Mouse (Mus musculus) embryonic facial prominence, embryonic 15.5 days (tissue): ENCODE data around the gene Fubp1. TPM values are rescaled to one million over a fixed set of nuclear protein-coding genes. Genes with fewer than 3 reads are reported as not detected.

ENCODE experiments used
- ATAC-seq: fragments of 200-750 bp; cut with Nextera tagmentation; 2 replicates; pipeline ENCODE4 v1.8.0; 2017; ENCODE audit warnings: low read depth, moderate TSS enrichment; ENCODE audit not compliant: insufficient number of reproducible peaks, low FRiP score, low TSS enrichment
- H3K27ac ChIP-seq: fragments of 300-500 bp; sonication (generic); replicated peaks from 2 replicates; pipeline ENCODE4 v1.5.1; 2015; ENCODE audit warnings: mild to moderate bottlenecking, inconsistent platforms
- H3K27me3 ChIP-seq: fragments of 300-500 bp; sonication (generic); 2 replicates; pipeline ENCODE4 v1.6.1; 2015; ENCODE audit warnings: inconsistent platforms
- H3K36me3 ChIP-seq: fragments of 300-500 bp; sonication (generic); 2 replicates; pipeline ENCODE4 v1.6.1; 2015; ENCODE audit warnings: mild to moderate bottlenecking, inconsistent platforms
- H3K4me1 ChIP-seq: fragments of 300-500 bp; sonication (generic); 2 replicates; pipeline ENCODE4 v1.6.1; 2015; ENCODE audit warnings: inconsistent platforms
- H3K4me2 ChIP-seq: fragments of 300-500 bp; sonication (generic); replicated peaks from 2 replicates; pipeline ENCODE4 v1.6.1; 2015; ENCODE audit warnings: mild to moderate bottlenecking, inconsistent platforms
- H3K4me3 ChIP-seq: fragments of 300-500 bp; sonication (generic); replicated peaks from 2 replicates; pipeline ENCODE4 v1.5.1; 2015; ENCODE audit warnings: mild to moderate bottlenecking, inconsistent platforms
- H3K9ac ChIP-seq: fragments of 300-500 bp; sonication (generic); 2 replicates; pipeline ENCODE4 v1.6.1; 2015; ENCODE audit warnings: inconsistent platforms
- H3K9me3 ChIP-seq: fragments of 300-500 bp; sonication (generic); replicated peaks from 2 replicates; pipeline ENCODE4 v1.6.1; 2016; ENCODE audit warnings: inconsistent platforms
- WGBS: fragments of 180-500 bp; shearing (Covaris S2); methylation state at CpG from one replicate; pipeline ENCODE4 v1.1.7; 2015; 5-methylcytosine and 5-hydroxymethylcytosine counted together
- polyA plus RNA-seq: library from polyadenylated mRNA; unstranded; fragments of >200 nt; fragmentation: Nextera tagmentation; extraction: Ambion mirVana; gene quantifications from 2 replicates; pipeline ENCODE4 v1.2.1, GENCODE M21; 2015

Gene Fubp1
- polyA plus RNA-seq, 1 experiment from 2014 or later, result 211 TPM

DNA sequence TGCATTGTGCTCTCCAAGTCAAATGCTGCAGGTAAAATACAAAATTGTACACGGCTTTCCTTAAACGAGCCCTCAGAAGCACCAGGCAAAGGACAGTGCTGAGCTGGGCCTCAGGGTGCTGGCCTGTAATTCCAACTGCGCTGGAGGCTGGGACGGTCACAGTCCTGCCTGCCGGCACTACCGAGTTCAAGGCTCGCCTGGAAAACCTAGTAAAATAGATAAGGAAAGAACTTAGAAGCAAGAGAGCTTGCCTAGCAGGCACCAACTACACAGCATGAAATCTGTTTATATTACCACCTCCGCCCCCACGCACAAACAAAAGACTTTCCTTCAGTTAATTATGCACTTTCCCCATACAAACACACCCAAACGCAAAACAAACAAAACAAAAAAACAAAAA lies 54.2 kb downstream of the Fubp1 start:
- H3K9ac ChIP-seq, result no peak overlapping the region
- 56% methylated on average over 10 of the region's 10 CpGs for WGBS
- ATAC-seq, result no peak
- no peaks in the 10 kb centered on the region for H3K36me3 ChIP-seq
- H3K27ac ChIP-seq, result no peak overlapping the region
- H3K4me3 ChIP-seq, result 0 out of 2 replicates have a peak overlapping the region, but pooled peaks have one; percentile 56
- H3K9me3 ChIP-seq, result no peaks in the 10 kb centered on the region
- peaks cover 20% of the 10 kb centered on the region for H3K27me3 ChIP-seq
- 0 out of 2 replicates have a peak overlapping the region, but pooled peaks have one; percentile 89 for H3K4me2 ChIP-seq
- peaks cover 15% of the 10 kb centered on the region for H3K4me1 ChIP-seq

DNA sequence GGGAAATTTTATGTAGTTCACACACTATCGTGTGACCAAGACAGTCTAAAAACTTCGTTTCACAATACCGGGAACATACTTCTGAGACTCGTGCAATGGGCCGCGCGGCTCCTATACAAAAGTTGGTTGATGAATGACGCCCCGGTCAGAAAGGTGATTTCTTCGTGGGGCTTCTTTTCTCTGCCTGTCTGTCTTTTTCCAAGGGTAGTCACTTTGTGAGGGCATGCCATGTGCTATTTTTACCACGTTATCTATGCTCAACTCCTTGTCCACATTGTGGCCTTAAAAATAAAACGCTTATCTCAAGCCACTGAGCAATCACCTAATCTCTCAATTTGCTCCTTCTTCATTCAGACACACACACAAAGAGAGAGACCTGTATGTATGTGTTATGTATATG lies 54.6 kb downstream of the Fubp1 start:
- H3K4me3 ChIP-seq, result peak overlapping the region; percentile 56
- no peaks in the 10 kb centered on the region for H3K9me3 ChIP-seq
- no peak overlapping the region; the same call in 1 of the 2 replicates for H3K9ac ChIP-seq
- H3K4me2 ChIP-seq, result peak overlapping the region; percentile 89
- no peak overlapping the region for H3K27ac ChIP-seq
- WGBS, result 61% methylated on average over 12 of the region's 12 CpGs
- no peaks in the 10 kb centered on the region for H3K36me3 ChIP-seq
- ATAC-seq, result no peak
- H3K4me1 ChIP-seq, result peaks cover 15% of the 10 kb centered on the region
- peaks cover 20% of the 10 kb centered on the region for H3K27me3 ChIP-seq

DNA sequence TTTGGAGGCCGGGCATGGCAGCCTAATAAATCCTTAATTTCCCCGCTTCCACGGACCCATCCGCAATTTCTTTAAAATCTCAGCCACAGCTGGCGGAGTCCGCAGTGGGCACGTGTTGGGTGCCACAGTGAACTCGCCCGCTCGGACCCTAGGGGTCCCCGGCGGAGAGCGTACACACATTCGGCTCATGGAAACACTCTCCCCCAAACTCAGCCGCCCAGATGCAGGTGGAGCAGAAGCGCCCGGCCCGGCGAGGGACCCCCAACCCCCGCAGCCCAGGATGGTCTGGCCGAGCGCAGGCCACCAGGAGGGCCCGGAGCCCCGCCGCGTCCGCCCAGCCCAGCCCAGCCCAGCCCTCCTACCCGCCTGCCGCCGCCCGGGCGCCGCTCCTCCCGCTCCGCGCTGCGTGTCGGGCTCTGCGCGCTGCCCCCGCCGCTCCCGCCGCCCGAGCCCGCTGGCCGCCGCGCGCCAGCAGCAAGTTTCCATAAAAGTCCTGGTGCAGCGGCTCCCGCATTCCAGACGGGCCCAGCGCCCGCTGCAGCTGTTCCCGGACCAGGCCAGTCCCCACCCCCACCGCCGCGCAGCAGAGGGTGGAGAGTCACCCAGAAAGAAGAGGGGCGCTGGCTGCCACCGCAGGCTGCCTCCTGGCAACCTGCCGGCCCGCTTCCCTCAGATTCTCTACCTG lies 55.3 kb downstream of the Fubp1 start:
- peak overlapping the region; percentile 89 for H3K4me2 ChIP-seq
- peak overlapping the region; percentile 56 for H3K4me3 ChIP-seq
- peak; percentile 86 for ATAC-seq
- H3K36me3 ChIP-seq, result no peaks in the 10 kb centered on the region
- peaks cover 15% of the 10 kb centered on the region for H3K4me1 ChIP-seq
- peak overlapping the region; percentile 70 for H3K9ac ChIP-seq
- H3K27ac ChIP-seq, result peak overlapping the region; percentile 65
- WGBS, result under 1% methylated on average over 51 of the region's 63 CpGs
- no peaks in the 10 kb centered on the region for H3K9me3 ChIP-seq
- H3K27me3 ChIP-seq, result peaks cover 20% of the 10 kb centered on the region

DNA sequence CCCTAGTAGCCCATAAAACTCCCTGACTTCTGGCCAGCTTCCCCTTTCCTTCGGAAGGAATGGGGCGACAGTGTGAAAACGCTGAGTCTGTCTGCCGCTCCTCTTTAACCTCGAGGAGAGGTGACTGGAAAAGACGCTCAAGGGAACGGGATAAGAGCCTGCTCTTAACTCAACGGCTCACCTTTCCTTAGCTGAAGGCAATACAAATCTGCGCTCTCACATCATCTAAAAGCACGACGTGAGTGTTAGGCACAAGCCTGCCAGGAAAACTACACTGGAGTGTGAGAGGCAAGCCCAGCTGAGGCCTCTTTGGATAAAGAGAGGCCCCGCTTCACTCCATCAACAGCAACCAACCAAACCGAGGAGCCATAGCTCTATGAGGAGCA lies 55.8 kb downstream of the Fubp1 start, which contains the start of gene Nexn:
Nexn (minus strand) TSS at position 315 of the 386 bp plus-strand sequence.
- WGBS, result 5% methylated on average over 13 of the region's 13 CpGs
- Histone ChIP-seq H3K9me3 (no peaks in the 10 kb centered on the region), H3K36me3 (no peaks in the 10 kb centered on the region), H3K9ac (peak within 1 kb of the TSS; percentile 70), H3K4me3 (peak within 1 kb of the TSS; percentile 56), H3K27me3 (peaks cover 20% of the 10 kb centered on the region), H3K4me2 (peak within 1 kb of the TSS; percentile 89), H3K27ac (peak within 1 kb of the TSS; percentile 65), H3K4me1 (peaks cover 15% of the 10 kb centered on the region)
- ATAC-seq, result no peak

DNA sequence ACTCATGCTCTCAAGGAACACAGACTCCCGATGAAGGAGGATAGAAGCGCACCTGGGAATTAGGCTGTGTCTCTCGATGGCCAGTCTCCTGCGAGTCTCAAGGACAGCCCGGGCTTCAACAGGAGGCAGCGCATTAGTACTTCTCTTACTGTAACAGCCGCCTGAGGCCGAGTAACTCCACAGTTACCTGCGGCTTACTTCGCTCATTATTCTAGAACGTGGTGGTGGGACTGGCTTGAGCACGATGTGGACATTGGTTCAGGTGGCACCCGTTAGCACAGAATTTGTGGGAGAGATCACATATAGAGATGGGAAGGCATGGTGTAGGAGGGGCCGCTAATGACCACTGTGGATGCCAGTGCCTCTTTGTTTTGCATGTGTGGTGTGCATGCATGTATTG lies 57.9 kb downstream of the Fubp1 start:
- Histone ChIP-seq H3K4me1 (peaks cover 15% of the 10 kb centered on the region), H3K36me3 (no peaks in the 10 kb centered on the region), H3K9me3 (no peaks in the 10 kb centered on the region), H3K9ac (no peak overlapping the region), H3K27me3 (peaks cover 12% of the 10 kb centered on the region; the same call in 1 of the 2 replicates), H3K27ac (no peak overlapping the region), H3K4me3 (no peak overlapping the region), H3K4me2 (no peak overlapping the region)
- 90% methylated on average over 14 of the region's 14 CpGs for WGBS
- ATAC-seq, result no peak

DNA sequence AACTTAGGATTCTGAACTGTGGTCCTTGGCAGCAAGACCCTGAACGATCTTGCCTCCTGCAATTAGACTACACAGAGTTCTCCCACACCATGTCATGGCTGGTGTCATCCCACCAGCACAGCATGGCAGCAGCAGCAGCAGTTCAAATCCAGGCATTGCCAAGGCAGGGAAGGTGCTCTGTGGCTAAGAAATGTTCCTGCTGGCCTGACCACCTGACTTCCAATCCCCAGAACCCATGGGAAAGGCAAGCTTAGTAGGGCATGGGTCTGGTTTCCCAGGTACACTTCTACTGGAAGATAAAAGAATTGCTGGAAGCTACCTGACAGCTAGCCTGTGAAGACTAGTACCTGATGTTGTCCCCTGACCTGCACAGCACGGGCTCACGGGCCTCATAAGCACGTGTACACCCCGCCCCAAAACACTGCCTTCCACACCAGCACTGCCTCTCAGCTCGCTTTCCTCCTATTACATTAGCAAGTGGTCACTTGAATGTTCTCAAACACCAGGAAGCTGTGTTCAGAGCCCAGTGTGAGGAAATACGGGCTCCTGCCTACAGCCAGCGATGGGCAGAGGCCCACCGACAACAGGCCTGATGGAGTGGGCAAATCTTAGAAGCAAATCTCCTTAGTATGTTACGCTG lies 61.0 kb downstream of the Fubp1 start:
- Histone ChIP-seq H3K9me3 (no peaks in the 10 kb centered on the region), H3K4me2 (no peak overlapping the region)
- ATAC-seq, result no peak

DNA sequence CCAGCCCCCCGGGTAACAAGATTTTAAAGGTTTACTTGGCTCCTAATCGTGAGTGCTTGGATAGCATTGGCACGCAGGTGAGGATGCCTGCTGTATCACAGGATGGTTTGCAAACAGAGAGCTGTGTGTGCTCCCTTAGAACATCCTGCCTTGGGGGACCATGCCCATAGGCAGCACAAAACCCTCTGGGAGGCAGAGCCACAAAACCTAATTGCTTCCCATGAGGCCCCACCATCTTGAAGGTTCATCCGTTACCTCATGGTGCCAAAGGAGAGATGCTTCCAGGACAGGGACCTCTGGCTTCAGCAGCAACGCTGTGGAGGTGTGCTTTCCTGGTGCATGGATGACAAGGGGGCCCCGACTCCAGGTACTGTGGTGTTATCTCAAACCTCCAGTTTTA lies 61.7 kb downstream of the Fubp1 start:
- no peak overlapping the region for H3K9ac ChIP-seq
- H3K4me2 ChIP-seq, result no peak overlapping the region
- peaks cover 5% of the 10 kb centered on the region; the same call in 1 of the 2 replicates for H3K27me3 ChIP-seq
- H3K4me3 ChIP-seq, result no peak overlapping the region
- no peak for ATAC-seq
- no peak overlapping the region for H3K27ac ChIP-seq
- WGBS, result 81% methylated on average over 6 of the region's 6 CpGs
- peaks cover 12% of the 10 kb centered on the region; the same call in 1 of the 2 replicates for H3K36me3 ChIP-seq
- no peaks in the 10 kb centered on the region for H3K9me3 ChIP-seq
- H3K4me1 ChIP-seq, result no peaks in the 10 kb centered on the region

More for the DNA sequence above, 61.0 kb downstream of the Fubp1 start:
- Histone ChIP-seq H3K27me3 (peaks cover 5% of the 10 kb centered on the region; the same call in 1 of the 2 replicates), H3K4me3 (no peak overlapping the region), H3K27ac (no peak overlapping the region), H3K36me3 (peaks cover 8% of the 10 kb centered on the region; the same call in 1 of the 2 replicates), H3K4me1 (peaks cover 2% of the 10 kb centered on the region; the same call in 1 of the 2 replicates), H3K9ac (no peak overlapping the region)
- WGBS, result 81% methylated on average over 10 of the region's 10 CpGs

DNA sequence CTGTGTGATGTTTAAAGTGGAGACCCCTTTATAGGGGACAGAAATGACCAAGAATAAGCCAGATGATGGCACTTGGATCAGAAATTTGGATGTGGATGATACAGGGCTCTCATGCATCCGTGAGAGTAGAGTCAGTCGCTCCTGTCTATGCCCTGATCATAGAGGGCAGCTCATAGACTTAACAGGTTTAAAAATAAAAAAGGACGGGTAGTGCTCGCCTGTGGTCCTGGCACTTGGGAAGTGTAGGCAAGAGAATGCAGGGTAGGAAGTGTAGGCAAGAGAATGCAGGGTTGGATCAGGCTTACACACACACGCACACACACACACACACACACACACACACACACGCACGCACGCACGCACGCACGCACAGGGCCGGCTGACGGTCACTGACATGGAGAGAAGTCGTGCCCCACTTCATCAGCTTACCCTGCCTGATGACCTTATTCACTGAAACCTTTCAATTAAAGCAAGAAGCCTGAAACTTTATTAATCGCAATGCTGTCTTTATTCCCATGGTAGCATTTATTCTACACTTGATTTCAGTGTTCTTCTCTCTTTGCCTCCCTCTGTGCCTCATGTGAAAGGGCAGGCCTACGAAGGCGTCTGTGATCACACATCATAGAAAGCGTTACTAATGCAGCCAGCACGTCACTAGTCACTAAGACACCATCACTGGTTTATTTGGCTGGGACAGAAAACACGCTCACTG lies 62.9 kb downstream of the Fubp1 start:
- Histone ChIP-seq H3K27me3 (no peaks in the 10 kb centered on the region), H3K4me1 (no peaks in the 10 kb centered on the region), H3K4me2 (no peak overlapping the region), H3K27ac (no peak overlapping the region), H3K9me3 (no peaks in the 10 kb centered on the region), H3K36me3 (peaks cover 12% of the 10 kb centered on the region; the same call in 1 of the 2 replicates), H3K4me3 (no peak overlapping the region), H3K9ac (no peak overlapping the region)
- 87% methylated on average over 20 of the region's 20 CpGs for WGBS
- ATAC-seq, result no peak

DNA sequence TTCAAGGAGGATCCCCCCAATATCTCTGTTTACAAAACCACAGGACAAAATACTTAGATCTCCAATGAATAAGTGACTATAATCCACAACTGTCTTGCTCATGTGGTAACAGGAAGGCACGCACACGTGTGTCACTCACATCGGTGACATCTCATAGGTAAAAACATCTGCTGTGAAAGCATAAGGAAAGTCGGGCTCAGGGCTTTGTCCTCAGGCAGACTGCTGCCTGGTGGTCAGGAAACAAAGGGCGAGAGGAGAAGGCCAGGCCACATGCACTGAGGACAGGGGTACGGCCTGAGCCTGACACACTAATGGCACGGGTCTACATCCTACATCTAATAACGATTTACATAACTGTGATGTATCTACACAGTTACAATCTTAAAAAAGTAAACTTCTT lies 64.8 kb downstream of the Fubp1 start:
- 76% methylated on average over 8 of the region's 8 CpGs for WGBS
- H3K9ac ChIP-seq, result no peak overlapping the region
- H3K4me2 ChIP-seq, result no peak overlapping the region
- no peak overlapping the region for H3K27ac ChIP-seq
- no peaks in the 10 kb centered on the region for H3K27me3 ChIP-seq
- H3K36me3 ChIP-seq, result peaks cover 12% of the 10 kb centered on the region; the same call in 1 of the 2 replicates
- no peaks in the 10 kb centered on the region for H3K9me3 ChIP-seq
- no peak for ATAC-seq
- no peaks in the 10 kb centered on the region for H3K4me1 ChIP-seq
- no peak overlapping the region for H3K4me3 ChIP-seq

DNA sequence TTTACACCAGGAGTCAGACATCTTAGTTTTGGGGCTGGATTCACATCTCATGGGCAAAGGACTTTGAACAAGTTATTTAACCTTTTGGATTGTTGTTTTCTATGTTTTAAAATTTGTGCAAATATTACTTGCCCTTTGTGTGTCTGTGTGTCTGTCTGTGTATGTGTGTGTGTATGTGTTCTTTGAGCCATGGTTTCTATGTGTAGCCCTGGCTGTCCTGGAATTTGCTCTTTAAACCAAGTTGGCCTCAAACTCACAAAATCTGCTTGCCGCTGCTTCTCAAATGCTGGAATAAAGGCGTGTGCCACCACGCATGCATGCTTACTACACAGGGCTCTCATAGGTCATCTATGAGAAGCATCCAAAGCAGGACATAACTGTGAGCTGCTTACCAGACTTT lies 66.7 kb downstream of the Fubp1 start:
- no peaks in the 10 kb centered on the region for H3K9me3 ChIP-seq
- no peak for ATAC-seq
- H3K4me3 ChIP-seq, result no peak overlapping the region
- H3K27ac ChIP-seq, result no peak overlapping the region
- H3K27me3 ChIP-seq, result no peaks in the 10 kb centered on the region
- no peak overlapping the region for H3K9ac ChIP-seq
- peaks cover 16% of the 10 kb centered on the region; the same call in 1 of the 2 replicates for H3K36me3 ChIP-seq
- WGBS, result 96% methylated on average over 3 of the region's 3 CpGs
- no peaks in the 10 kb centered on the region for H3K4me1 ChIP-seq
- H3K4me2 ChIP-seq, result no peak overlapping the region

DNA sequence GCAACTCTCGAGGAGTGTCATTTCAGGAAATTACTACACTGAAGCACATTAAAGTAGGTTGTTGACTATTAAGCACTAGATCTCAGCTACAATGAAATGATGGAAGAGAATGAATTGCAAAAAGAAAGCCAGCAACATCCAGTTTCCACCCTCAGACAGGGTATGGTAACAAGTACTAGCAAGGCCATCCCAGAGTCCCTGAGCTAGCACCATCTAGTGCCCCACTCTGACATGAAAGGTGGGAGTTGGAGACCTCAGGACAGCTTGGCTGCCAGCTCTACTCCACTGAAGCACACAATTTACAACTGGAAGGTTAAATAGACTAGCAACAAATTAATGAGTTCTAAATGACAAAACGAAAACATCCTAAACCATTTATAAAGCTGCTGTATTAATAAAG lies 67.7 kb downstream of the Fubp1 start:
- no peak overlapping the region for H3K4me2 ChIP-seq
- no peaks in the 10 kb centered on the region for H3K9me3 ChIP-seq
- no peaks in the 10 kb centered on the region for H3K27me3 ChIP-seq
- ATAC-seq, result no peak
- H3K4me3 ChIP-seq, result no peak overlapping the region
- H3K4me1 ChIP-seq, result no peaks in the 10 kb centered on the region
- WGBS, result 76% methylated on average over 2 of the region's 2 CpGs
- H3K9ac ChIP-seq, result no peak overlapping the region
- H3K27ac ChIP-seq, result no peak overlapping the region
- H3K36me3 ChIP-seq, result peaks cover 24% of the 10 kb centered on the region
